Mouse (Mus musculus): Measurements from ENCODE around the gene Jmjd4. TPM values are rescaled to one million over a fixed set of nuclear protein-coding genes. Genes with fewer than 3 reads are reported as not detected.

Jmjd4 gene
- polyA plus RNA-seq (2012; rRNA removed; ENCODE audit: low replicate concordance) = 3.8 and 8.1 TPM in 2 replicates

DNA sequence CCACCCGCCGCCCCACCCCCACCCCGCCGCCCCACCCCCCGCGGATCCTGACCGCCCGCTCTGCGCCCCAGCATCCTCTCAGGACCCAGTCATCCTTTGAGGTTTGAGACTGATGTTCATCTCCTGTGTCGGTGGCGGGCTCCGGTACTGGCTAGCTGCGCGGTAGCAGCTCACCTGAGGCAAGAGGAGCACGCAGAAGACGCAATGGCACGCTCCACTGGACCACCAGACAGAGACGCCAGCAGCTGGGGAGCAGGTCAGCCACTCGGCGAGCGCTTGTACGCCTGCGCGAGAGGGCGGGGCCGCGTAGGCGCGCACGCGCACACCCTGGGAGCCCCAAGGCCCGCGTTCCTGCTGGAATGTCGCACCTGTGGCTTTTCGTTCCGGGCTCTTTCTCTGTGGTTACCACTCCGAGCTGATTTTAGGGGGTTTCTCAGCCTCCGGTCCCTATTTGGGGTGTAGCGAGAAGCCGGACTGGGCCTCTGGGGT is at the start of gene Jmjd4:
Gene Jmjd4 (plus strand): TSS at position 305 of the 489 bp plus-strand sequence.

DNA sequence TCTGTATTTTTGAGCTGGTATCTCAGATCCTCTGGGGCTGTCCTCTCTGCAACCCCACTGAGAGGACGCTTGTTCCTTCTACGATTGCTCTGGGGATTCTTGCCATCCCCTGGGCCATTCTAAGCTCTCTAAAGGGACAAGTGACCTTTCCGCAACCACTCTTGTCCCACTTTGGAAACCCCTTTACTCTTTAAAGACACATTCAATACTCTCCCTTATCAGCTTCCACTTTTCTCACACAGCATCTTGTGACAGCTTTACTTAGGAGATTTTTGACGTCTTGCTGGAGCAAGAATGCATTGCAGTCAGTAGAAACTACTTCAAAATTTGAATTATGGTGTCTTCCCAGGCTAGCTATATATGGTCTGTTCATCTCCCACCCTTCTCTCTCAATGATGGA is 1.2 kb downstream of the Jmjd4 start, which contains the start of gene Snap47:
Gene Snap47 (minus strand): TSS at position 101 of the 400 bp plus-strand sequence.

DNA sequence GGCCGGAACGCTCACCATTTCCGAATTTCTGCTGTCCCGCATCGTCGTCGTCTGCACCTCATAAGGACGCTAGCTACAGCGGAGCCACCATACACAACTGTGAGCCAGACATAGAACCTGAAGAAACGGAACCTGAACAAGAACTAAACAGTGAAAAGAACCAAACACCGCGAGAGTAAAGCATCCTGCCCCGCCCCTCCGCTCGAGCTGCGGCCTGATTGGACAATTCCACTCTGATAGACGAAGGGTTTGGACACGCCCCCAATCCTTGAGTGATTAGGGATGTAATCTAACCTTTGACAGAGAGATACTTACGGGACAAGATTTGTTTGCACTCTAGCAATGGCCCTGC is 22.5 kb downstream of the Jmjd4 start, which contains the start of gene Zfp867:
Gene Zfp867 (minus strand): TSS at position 149 of the 352 bp plus-strand sequence.

Other genes starting within 250 kb of the Jmjd4 start
- 50.4 and 64.6 TPM in 2 replicates for gene Mrpl55, start 247.6 kb upstream of the Jmjd4 start, polyA plus RNA-seq (2012; rRNA removed; ENCODE audit: low replicate concordance)
- gene 2310033P09Rik, start 241.7 kb upstream of the Jmjd4 start, polyA plus RNA-seq (2012; rRNA removed; ENCODE audit: low replicate concordance) = 19.8 and 24.9 TPM in 2 replicates
- gene Arf1, start 221.8 kb upstream of the Jmjd4 start, polyA plus RNA-seq (2012; rRNA removed; ENCODE audit: low replicate concordance) = 464 and 557 TPM in 2 replicates
- not detected in 2 replicates for gene Wnt3a, start 159.3 kb upstream of the Jmjd4 start, polyA plus RNA-seq (2012; rRNA removed; ENCODE audit: low replicate concordance)
- 4.1 and 24.2 TPM in 2 replicates for gene Wnt9a, start 143.1 kb upstream of the Jmjd4 start, polyA plus RNA-seq (2012; rRNA removed; ENCODE audit: low replicate concordance)
- 0.22 TPM in 1 of 2 replicates, not detected in the other for gene Prss38, start 74.4 kb upstream of the Jmjd4 start, polyA plus RNA-seq (2012; rRNA removed; ENCODE audit: low replicate concordance)
- gene Snap47, start 1.1 kb downstream of the Jmjd4 start, polyA plus RNA-seq (2012; rRNA removed; ENCODE audit: low replicate concordance) = 62.0 and 90.1 TPM in 2 replicates
- 0.67 and 1.2 TPM in 2 replicates for gene Zfp867, start 22.4 kb downstream of the Jmjd4 start, polyA plus RNA-seq (2012; rRNA removed; ENCODE audit: low replicate concordance)
- 6.8 and 21.9 TPM in 2 replicates for gene Zkscan17, start 76.7 kb downstream of the Jmjd4 start, polyA plus RNA-seq (2012; rRNA removed; ENCODE audit: low replicate concordance)
- gene Nlrp3, start 91.5 kb downstream of the Jmjd4 start, polyA plus RNA-seq (2012; rRNA removed; ENCODE audit: low replicate concordance) = 0.60 and 1.2 TPM in 2 replicates
- not detected in 2 replicates for gene Olfr222, start 126.2 kb downstream of the Jmjd4 start, polyA plus RNA-seq (2012; rRNA removed; ENCODE audit: low replicate concordance)
- not detected in 2 replicates for gene Olfr223, start 143.2 kb downstream of the Jmjd4 start, polyA plus RNA-seq (2012; rRNA removed; ENCODE audit: low replicate concordance)
- 169 and 193 TPM in 2 replicates for gene Mprip, start 211.3 kb downstream of the Jmjd4 start, polyA plus RNA-seq (2012; rRNA removed; ENCODE audit: low replicate concordance)

Measured in subcutaneous adipose tissue, adult 2 months (tissue).